Mouse (Mus musculus) naive thymus-derived CD4-positive, alpha-beta T cell, adult 2 months (primary cell): Measurements from ENCODE around the gene Retnla.
"Not testable (repeated sequence)": the region's sequence is repeated elsewhere in the genome, so short reads cannot be mapped to it uniquely, and the experiment has no call there.

ENCODE experiments used
- DNase-seq: peaks from one replicate; pipeline ENCODE4 v3.0.0-alpha.2; 2011; ENCODE audit warnings: low read depth

The Retnla gene

GRCm38 (mm10) chr16:48842266-48842665 lies at the start of gene Retnla:
Gene Retnla (plus strand): TSS chr16:48842551.
- DNase-seq = no peak

GRCm38 (mm10) chr16:48798285-48798684 lies 44.1 kb upstream of the Retnla start:
- peak; percentile 41 for DNase-seq

- DNase-seq = no peak
Observed at GRCm38 (mm10) chr16:48799470-48799869, 42.9 kb upstream of the Retnla start.

- DNase-seq = peak; percentile 34
Observed at GRCm38 (mm10) chr16:48800906-48801305, 41.4 kb upstream of the Retnla start.

GRCm38 (mm10) chr16:48805412-48805811 lies 36.9 kb upstream of the Retnla start:
- DNase-seq = no peak

- DNase-seq = peak; percentile 56
Observed at GRCm38 (mm10) chr16:48806521-48806920, 35.8 kb upstream of the Retnla start.

- peak; percentile 74 for DNase-seq
Observed at GRCm38 (mm10) chr16:48809374-48809773, 33.0 kb upstream of the Retnla start.

GRCm38 (mm10) chr16:48811881-48812436 lies 30.4 kb upstream of the Retnla start:
- no peak for DNase-seq

GRCm38 (mm10) chr16:48816695-48817094 lies 25.7 kb upstream of the Retnla start, which contains the start of gene Retnlb:
Gene Retnlb (plus strand): TSS chr16:48816856.
- DNase-seq = no peak

GRCm38 (mm10) chr16:48818524-48818923 lies 23.8 kb upstream of the Retnla start:
- DNase-seq = no peak

- no peak for DNase-seq
Observed at GRCm38 (mm10) chr16:48826474-48826873, 15.9 kb upstream of the Retnla start.

GRCm38 (mm10) chr16:48827625-48828024 lies 14.7 kb upstream of the Retnla start:
- DNase-seq = no peak

GRCm38 (mm10) chr16:48829060-48829459 lies 13.3 kb upstream of the Retnla start:
- no peak for DNase-seq

- DNase-seq = no peak
Observed at GRCm38 (mm10) chr16:48832055-48832454, 10.3 kb upstream of the Retnla start.

GRCm38 (mm10) chr16:48833626-48834025 lies 8.7 kb upstream of the Retnla start:
- not testable (repeated sequence) for DNase-seq

GRCm38 (mm10) chr16:48843671-48844386 lies 1.5 kb downstream of the Retnla start:
- no peak for DNase-seq

- DNase-seq = not testable (repeated sequence)
Observed at GRCm38 (mm10) chr16:48865004-48865403, 22.7 kb downstream of the Retnla start.

- no peak for DNase-seq
Observed at GRCm38 (mm10) chr16:48867690-48868089, 25.3 kb downstream of the Retnla start.

- no peak for DNase-seq
Observed at GRCm38 (mm10) chr16:48868663-48869062, 26.3 kb downstream of the Retnla start.

GRCm38 (mm10) chr16:48869671-48870070 lies 27.3 kb downstream of the Retnla start:
- no peak for DNase-seq

GRCm38 (mm10) chr16:48871754-48872153 lies 29.4 kb downstream of the Retnla start:
- DNase-seq = no peak

GRCm38 (mm10) chr16:48872321-48872720 lies 30.0 kb downstream of the Retnla start, which contains the start of gene Retnlg:
Gene Retnlg (plus strand): TSS chr16:48872621.
- no peak for DNase-seq

- no peak for DNase-seq
Observed at GRCm38 (mm10) chr16:48890733-48891132, 48.4 kb downstream of the Retnla start.
